ENCODE assay signal across 17 mouse cellular contexts in the genomic region with DNA sequence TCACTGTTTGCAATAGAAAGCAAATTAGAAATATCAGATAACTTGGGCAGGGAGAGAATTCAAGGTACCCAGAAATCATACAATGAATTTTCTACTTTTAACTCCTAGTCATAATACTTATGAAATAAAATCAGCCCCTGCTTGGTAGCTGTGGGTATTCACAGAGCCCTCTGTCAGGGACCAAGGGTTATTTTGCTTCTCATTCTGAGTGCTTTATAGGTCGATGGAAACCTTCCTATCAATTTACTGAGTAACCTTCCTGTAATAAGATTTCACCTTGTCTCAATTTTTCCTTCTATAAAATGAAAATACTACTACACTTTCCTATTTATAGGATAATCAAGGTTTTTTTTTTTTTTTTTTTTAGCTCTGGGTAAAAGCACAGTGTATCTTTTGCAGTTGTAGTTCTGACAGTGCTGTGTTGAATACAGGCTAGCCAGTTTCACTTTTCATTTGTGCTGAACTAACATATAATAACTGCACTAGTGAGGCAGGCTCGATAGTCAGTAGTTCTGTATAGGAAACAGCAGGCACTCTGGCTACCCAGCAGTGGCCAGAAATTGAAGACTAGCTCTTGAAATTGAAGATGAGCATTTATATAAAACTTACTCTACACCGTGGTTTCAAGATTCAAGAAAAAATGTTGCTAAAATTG.
DNase-seq lines count a peak whose midpoint lies in the region; ATAC-seq and TF ChIP-seq lines count a peak whose summit lies in the region.
"Had no signal": no experiment of that assay in that cellular context is flagged by ENCODE, and none has a peak within 500 bp of the region (broad histone marks: within the 10 kb centered on the region; RNA-seq: fewer than 3 reads in every experiment).

No protein-coding gene starts in this region.

- no peak overlapping the region for H3K27ac ChIP-seq in gastrocnemius, adult 2 months
- H3K27ac ChIP-seq: heart, embryonic 10.5 days; hindbrain, embryonic 10.5 days; limb, embryonic 10.5 days; liver, embryonic 15.5 days had no signal

- ATAC-seq in megakaryocyte, adult 5-6 weeks (ENCODE audit: poor library complexity, severe bottlenecking) = peak; percentile 35; the same call in 1 of the 2 replicates
- ATAC-seq: intestine, postnatal 0 days; Patski had no signal

- intact Hi-C loops in gastrocnemius, adult 2 months (cut with DNase I) = no loop called here

- no peak for DNase-seq in gastrocnemius, adult 2 months
- DNase-seq in gastrocnemius, adult 18-20 months (ENCODE audit: low spot score) = no peak
- DNase-seq in 3134 (ENCODE audit: extremely low read depth, insufficient read length, low spot score) = peak; percentile 29
- DNase-seq in T-cell, adult 2 months (ENCODE audit: low spot score) = peak; percentile 1
- DNase-seq in cerebellum, postnatal 4 days (ENCODE audit: low spot score in 2 of 2) = no peak
- no peak for DNase-seq in thymus, postnatal 25 days
- no peak for DNase-seq in thymus, adult 18-20 months
- DNase-seq: adrenal gland, adult 2 months; cerebellum, adult 9-10 months; kidney, postnatal 4 days had no signal

- peak overlapping the region; percentile 13 for H3K4me3 ChIP-seq in gastrocnemius, adult 2 months
- H3K4me3 ChIP-seq: heart, embryonic 10.5 days; hindbrain, embryonic 10.5 days; limb, embryonic 10.5 days; liver, embryonic 15.5 days had no signal

- TF ChIP-seq CTCF in gastrocnemius, adult 2 months (IDR thresholded peaks at IDR 0.05) = no peak

Comparison
In these comparisons a context has a peak if more than half of its experiments do, and no peak if none do; other contexts are left out.
1. DNase-seq: peak in 3134 (single experiment) and T-cell, adult 2 months (single experiment); none in gastrocnemius, adult 2 months (single experiment), gastrocnemius, adult 18-20 months (single experiment), cerebellum, postnatal 4 days (0 of 2), thymus, postnatal 25 days (single experiment) and thymus, adult 18-20 months (0 of 2).